Mouse (Mus musculus): Measurements from ENCODE around the gene Epm2aip1. TPM values are rescaled to one million over a fixed set of nuclear protein-coding genes. Genes with fewer than 3 reads are reported as not detected.

Epm2aip1 gene
- 25.6 TPM for polyA plus RNA-seq (2014; fragmentation: Illumina TruSeq; extraction: RNeasy Lipid Tissue Mini Kit (QIAGEN cat#74804); ENCODE audit: low read depth, low replicate concordance)

GRCm38 (mm10) chr9:111271434-111272160 lies at the start of gene Epm2aip1, which contains the start of gene Mlh1:
Gene Epm2aip1 (plus strand): TSS chr9:111271929.
Gene Mlh1 (minus strand): TSS chr9:111271791.

GRCm38 (mm10) chr9:111311031-111311842 lies 39.5 kb downstream of the Epm2aip1 start, which contains the start of gene Trank1:
Gene Trank1 (plus strand): TSS chr9:111311739.

Other genes starting within 250 kb of the Epm2aip1 start
- gene Ccrl2, start 214.4 kb upstream of the Epm2aip1 start, polyA plus RNA-seq (2014; fragmentation: Illumina TruSeq; extraction: RNeasy Lipid Tissue Mini Kit (QIAGEN cat#74804); ENCODE audit: low read depth, low replicate concordance) = 0.34 TPM
- gene Lrrfip2, start 154.3 kb upstream of the Epm2aip1 start, polyA plus RNA-seq (2014; fragmentation: Illumina TruSeq; extraction: RNeasy Lipid Tissue Mini Kit (QIAGEN cat#74804); ENCODE audit: low read depth, low replicate concordance) = 30.3 TPM
- 17.8 TPM for gene Mlh1, start 138 bp upstream of the Epm2aip1 start, polyA plus RNA-seq (2014; fragmentation: Illumina TruSeq; extraction: RNeasy Lipid Tissue Mini Kit (QIAGEN cat#74804); ENCODE audit: low read depth, low replicate concordance)
- gene Trank1, start 39.8 kb downstream of the Epm2aip1 start, polyA plus RNA-seq (2014; fragmentation: Illumina TruSeq; extraction: RNeasy Lipid Tissue Mini Kit (QIAGEN cat#74804); ENCODE audit: low read depth, low replicate concordance) = not detected
- 2.9 TPM for gene Dclk3, start 167.2 kb downstream of the Epm2aip1 start, polyA plus RNA-seq (2014; fragmentation: Illumina TruSeq; extraction: RNeasy Lipid Tissue Mini Kit (QIAGEN cat#74804); ENCODE audit: low read depth, low replicate concordance)